Mouse (Mus musculus): ENCODE results near the gene Dcakd. TPM values are rescaled to one million over a fixed set of nuclear protein-coding genes. Genes with fewer than 3 reads are reported as not detected.

The Dcakd gene
- total RNA-seq, 1 experiment from 2014 or later: 82.7 TPM

Small RNA genes lying within 50 kb of the gene (microRNA-seq; reads per million reads assigned to microRNA genes)
- 0 reads per million in 2 experiments for gene Mir6931

Other genes starting within 250 kb of the Dcakd start
- 20.0 and 22.7 TPM in 2 replicates for gene Gjc1, start 208.6 kb downstream of the Dcakd start, total RNA-seq (2021)
- 0.76 TPM in 1 of 2 replicates, not detected in the other for gene Higd1b, start 192.5 kb downstream of the Dcakd start, total RNA-seq (2021)
- gene Eftud2, start 147.3 kb downstream of the Dcakd start, total RNA-seq (2021): 77.2 and 81.2 TPM in 2 replicates
- 1.0 TPM in 1 of 2 replicates, not detected in the other for gene Ccdc103, start 147.1 kb downstream of the Dcakd start, total RNA-seq (2021)
- gene Fam187a, start 143.2 kb downstream of the Dcakd start, total RNA-seq (2021): not detected in 2 replicates
- gene Gfap, start 127.4 kb downstream of the Dcakd start, total RNA-seq (2021): 0.36 and 0.48 TPM in 2 replicates
- gene Kif18b, start 103.2 kb downstream of the Dcakd start, total RNA-seq (2021): 4.1 and 5.3 TPM in 2 replicates
- 34.9 and 49.7 TPM in 2 replicates for gene C1ql1, start 81.6 kb downstream of the Dcakd start, total RNA-seq (2021)
- gene Nmt1, start 143 bp downstream of the Dcakd start, total RNA-seq (2021): 103 and 104 TPM in 2 replicates
- gene Plcd3, start 73.3 kb upstream of the Dcakd start, total RNA-seq (2021): 9.1 and 13.7 TPM in 2 replicates
- gene Acbd4, start 73.3 kb upstream of the Dcakd start, total RNA-seq (2021): 92.1 and 129 TPM in 2 replicates
- gene Hexim1, start 87.9 kb upstream of the Dcakd start, total RNA-seq (2021): 72.0 and 75.6 TPM in 2 replicates
- gene Hexim2, start 104.1 kb upstream of the Dcakd start, total RNA-seq (2021): 3.9 and 6.2 TPM in 2 replicates
- gene Fmnl1, start 142.8 kb upstream of the Dcakd start, total RNA-seq (2021): 15.6 and 19.9 TPM in 2 replicates
- gene 1700023F06Rik, start 180.2 kb upstream of the Dcakd start, total RNA-seq (2021): not detected in 2 replicates
- gene Spata32, start 190.1 kb upstream of the Dcakd start, total RNA-seq (2021): not detected in 2 replicates
- gene Map3k14, start 239.1 kb upstream of the Dcakd start, total RNA-seq (2021): 7.0 TPM in 2 replicates